Mouse (Mus musculus) right cerebral cortex, postnatal 4 days (tissue): ENCODE results near the gene Scgb1b3.

ENCODE experiments used
- DNase-seq: peaks from one replicate; pipeline ENCODE4 v3.0.0-alpha.2; 2022

The Scgb1b3 gene

DNA sequence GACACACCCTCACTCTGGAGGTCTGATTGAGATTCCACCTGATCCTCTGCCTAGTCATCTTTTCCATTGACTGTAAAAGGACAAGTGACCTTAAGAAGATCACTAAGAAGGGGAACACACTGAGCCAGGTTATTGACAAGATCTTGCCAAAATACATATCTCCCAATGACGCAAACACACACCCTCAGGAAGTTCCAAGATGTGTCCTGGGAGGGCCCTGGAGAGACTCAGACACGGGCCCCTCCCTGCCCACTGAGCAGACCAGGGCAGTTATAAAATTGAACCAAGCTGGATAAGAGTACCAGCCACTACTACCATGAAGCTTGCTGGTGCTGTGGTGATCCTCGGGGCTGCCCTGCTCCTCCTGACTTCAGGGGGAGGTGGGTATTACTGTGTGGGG is at the start of gene Scgb1b3:
TSS of gene Scgb1b3 (plus strand) at position 301 of the 400 bp plus-strand sequence.
- DNase-seq, result no peak

DNA sequence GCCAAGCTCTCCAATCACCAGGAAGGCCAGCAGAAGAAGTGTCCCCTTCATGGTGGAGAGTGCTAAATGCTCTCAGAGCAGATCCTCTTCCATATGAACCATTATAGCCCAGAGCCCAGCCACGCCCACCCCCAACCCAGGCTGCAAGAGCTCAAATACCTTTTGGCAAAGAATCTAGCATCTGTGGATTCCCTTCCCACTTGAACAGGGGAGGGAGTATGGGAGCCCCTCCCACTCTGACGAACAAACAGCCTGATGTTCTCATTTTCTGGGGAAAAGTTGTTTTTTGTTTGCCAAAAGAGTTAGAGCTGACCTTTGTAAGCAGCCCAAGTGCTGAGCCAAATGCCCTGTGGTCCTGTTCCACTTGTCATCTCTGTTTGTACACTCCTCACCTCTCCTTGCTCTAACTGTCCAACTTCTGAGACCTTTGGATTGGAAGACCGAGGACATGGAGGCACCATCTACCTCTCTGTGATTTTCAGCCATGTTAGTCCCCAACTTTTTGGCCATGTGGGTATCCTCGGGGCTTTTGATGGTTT is 13.3 kb upstream of the Scgb1b3 start, which contains the start of gene Scgb2b3:
TSS of gene Scgb2b3 (minus strand) at position 51 of the 539 bp plus-strand sequence.
- DNase-seq, result no peak
